In genomic region chr15:95871631-95872030, GRCm38 (mm10) we compare ENCODE assay signal across 25 mouse cellular contexts.
A peak's percentile ranks its signal among the peaks of the same experiment; 100 is the strongest.
DNase-seq lines count a peak whose midpoint lies in the region; ATAC-seq and TF ChIP-seq lines count a peak whose summit lies in the region.
"Had no signal": no experiment of that assay in that cellular context is flagged by ENCODE, and none has a peak within 500 bp of the region (broad histone marks: within the 10 kb centered on the region; RNA-seq: fewer than 3 reads in every experiment).

No protein-coding gene starts in this region.

- peak overlapping the region; percentile 61 for H3K4me2 ChIP-seq in heart, embryonic 12.5 days
- peak overlapping the region; percentile 49 for H3K4me2 ChIP-seq in heart, postnatal 0 days (ENCODE audit: low read depth, low read length)
- H3K4me2 ChIP-seq in lung, embryonic 16.5 days (ENCODE audit: low read depth, low read length), result peak overlapping the region; percentile 1; the same call in 1 of the 2 replicates
- H3K4me2 ChIP-seq: embryonic facial prominence, embryonic 15.5 days; forebrain, embryonic 13.5 days; hindbrain, embryonic 13.5 days; limb, embryonic 12.5 days; liver, embryonic 15.5 days; midbrain, embryonic 13.5 days; neural tube, embryonic 13.5 days had no signal

- peak overlapping the region; percentile 76 for H3K27ac ChIP-seq in heart, embryonic 12.5 days (ENCODE audit: poor library complexity, severe bottlenecking)
- no peak overlapping the region for H3K27ac ChIP-seq in heart, postnatal 0 days (ENCODE audit: low read depth)
- H3K27ac ChIP-seq in lung, embryonic 16.5 days (ENCODE audit: low read length), result peak overlapping the region; percentile 54
- peak overlapping the region; percentile 8; the same call in 1 of the 2 replicates for H3K27ac ChIP-seq in embryonic fibroblast, embryonic 13.5 days (ENCODE audit: insufficient read depth, low read length)
- H3K27ac ChIP-seq: embryonic facial prominence, embryonic 10.5 days; embryonic facial prominence, embryonic 15.5 days; forebrain, embryonic 13.5 days; hindbrain, embryonic 13.5 days; layer of hippocampus, adult 2 months; left cerebral cortex, adult 2 months; limb, embryonic 12.5 days; liver, embryonic 15.5 days; midbrain, embryonic 13.5 days; neural tube, embryonic 13.5 days had no signal

- peak overlapping the region; percentile 9; the same call in 1 of the 2 replicates for H3K4me3 ChIP-seq in heart, embryonic 12.5 days
- no peak overlapping the region for H3K4me3 ChIP-seq in heart, postnatal 0 days (ENCODE audit: low read depth, low read length)
- no peak overlapping the region for H3K4me3 ChIP-seq in lung, embryonic 16.5 days (ENCODE audit: low read length)
- H3K4me3 ChIP-seq in embryonic fibroblast, embryonic 13.5 days (ENCODE audit: insufficient read depth, low read length), result no peak overlapping the region
- H3K4me3 ChIP-seq: embryonic facial prominence, embryonic 10.5 days; embryonic facial prominence, embryonic 15.5 days; forebrain, embryonic 13.5 days; hindbrain, embryonic 13.5 days; layer of hippocampus, adult 2 months; left cerebral cortex, adult 2 months; limb, embryonic 12.5 days; liver, embryonic 15.5 days; megakaryocyte, embryonic 14.5 days; midbrain, embryonic 13.5 days; neural tube, embryonic 13.5 days had no signal

- 46% methylated on average over 15 of the region's 15 CpGs for WGBS in heart, embryonic 12.5 days
- WGBS in heart, postnatal 0 days, result 21% methylated on average over 15 of the region's 15 CpGs
- WGBS in lung, embryonic 16.5 days, result 54% methylated on average over 15 of the region's 15 CpGs

- no peak overlapping the region for H3K9ac ChIP-seq in heart, embryonic 12.5 days
- H3K9ac ChIP-seq in heart, postnatal 0 days (replicated peaks; ENCODE audit: low read depth, low read length), result no peak overlapping the region
- no peak overlapping the region for H3K9ac ChIP-seq in lung, embryonic 16.5 days (ENCODE audit: low read length)
- H3K9ac ChIP-seq: embryonic facial prominence, embryonic 15.5 days; forebrain, embryonic 13.5 days; hindbrain, embryonic 13.5 days; limb, embryonic 12.5 days; liver, embryonic 15.5 days; midbrain, embryonic 13.5 days; neural tube, embryonic 13.5 days had no signal

- intact Hi-C loops in heart, postnatal 14 days (cut with DNase I), result no loop called here

- H3K36me3 ChIP-seq in heart, embryonic 12.5 days, result no peaks in the 10 kb centered on the region; the same call in 1 of the 2 replicates
- H3K36me3 ChIP-seq in heart, postnatal 0 days (replicated peaks; ENCODE audit: control insufficient read depth, insufficient read depth, low read length), result no peaks in the 10 kb centered on the region
- no peaks in the 10 kb centered on the region for H3K36me3 ChIP-seq in lung, embryonic 16.5 days (ENCODE audit: control insufficient read depth, insufficient read depth, low read length)
- H3K36me3 ChIP-seq: embryonic facial prominence, embryonic 15.5 days; hindbrain, embryonic 13.5 days; liver, embryonic 15.5 days; midbrain, embryonic 13.5 days; neural tube, embryonic 13.5 days had no signal

- no peak for TF ChIP-seq CTCF in heart, postnatal 0 days (IDR thresholded peaks at IDR 0.05; ENCODE audit: low read depth)
- no peak for TF ChIP-seq CTCF in embryonic fibroblast, embryonic 13.5 days (IDR thresholded peaks at IDR 0.05; ENCODE audit: borderline replicate concordance, insufficient read depth, low read length)

- ATAC-seq in heart, embryonic 12.5 days (ENCODE audit: insufficient number of reproducible peaks, low FRiP score), result 0 out of 2 replicates have a peak, but pooled peaks have one; percentile 33
- no peak for ATAC-seq in heart, postnatal 0 days (ENCODE audit: insufficient read depth, low read depth)
- ATAC-seq in lung, embryonic 16.5 days (ENCODE audit: low read depth), result peak; percentile 77
- ATAC-seq: forebrain, embryonic 13.5 days; midbrain, embryonic 13.5 days had no signal

- no peak for DNase-seq in heart, adult 18-20 months
- no peak for DNase-seq in heart, postnatal 0 days (ENCODE audit: low spot score)
- DNase-seq in heart, postnatal 14 days, result no peak
- no peak for DNase-seq in lung, postnatal 36 days
- DNase-seq in thymus, postnatal 36 days, result no peak
- DNase-seq: adrenal gland, adult 8-10 months; B cell, adult 2 months; cerebellum, adult 2 months; gastrocnemius, postnatal 10 days; kidney, adult 11 months; kidney, postnatal 36 days had no signal

- no peaks in the 10 kb centered on the region for H3K9me3 ChIP-seq in heart, embryonic 12.5 days (replicated peaks)
- no peaks in the 10 kb centered on the region for H3K9me3 ChIP-seq in heart, postnatal 0 days (replicated peaks; ENCODE audit: control insufficient read depth, low read length)
- H3K9me3 ChIP-seq in lung, embryonic 16.5 days (ENCODE audit: control insufficient read depth, low read length), result no peaks in the 10 kb centered on the region
- H3K9me3 ChIP-seq: embryonic facial prominence, embryonic 10.5 days; embryonic facial prominence, embryonic 15.5 days; forebrain, embryonic 13.5 days; hindbrain, embryonic 13.5 days; limb, embryonic 12.5 days; liver, embryonic 15.5 days; megakaryocyte, embryonic 14.5 days; midbrain, embryonic 13.5 days; neural tube, embryonic 13.5 days had no signal

- no peaks in the 10 kb centered on the region for H3K27me3 ChIP-seq in heart, embryonic 12.5 days (replicated peaks)
- H3K27me3 ChIP-seq in heart, postnatal 0 days (ENCODE audit: control insufficient read depth, insufficient read depth, low read length), result no peaks in the 10 kb centered on the region
- H3K27me3 ChIP-seq in lung, embryonic 16.5 days (ENCODE audit: control insufficient read depth, insufficient read depth, low read depth, low read length), result no peaks in the 10 kb centered on the region
- H3K27me3 ChIP-seq: embryonic facial prominence, embryonic 15.5 days; forebrain, embryonic 13.5 days; hindbrain, embryonic 13.5 days; limb, embryonic 12.5 days; liver, embryonic 15.5 days; megakaryocyte, embryonic 14.5 days; midbrain, embryonic 13.5 days; neural tube, embryonic 13.5 days had no signal

- TF ChIP-seq EP300 in heart, postnatal 0 days (IDR thresholded peaks at IDR 0.05; ENCODE audit: low read depth), result no peak

- H3K4me1 ChIP-seq in heart, embryonic 12.5 days (replicated peaks), result peaks cover 33% of the 10 kb centered on the region
- H3K4me1 ChIP-seq in heart, postnatal 0 days (ENCODE audit: control insufficient read depth, insufficient read depth), result 0 out of 2 replicates have a peak, but pooled peaks cover 10% of the 10 kb centered on the region
- 0 out of 2 replicates have a peak, but pooled peaks cover 5% of the 10 kb centered on the region for H3K4me1 ChIP-seq in lung, embryonic 16.5 days (replicated peaks; ENCODE audit: control insufficient read depth, insufficient read depth, low read length)
- peaks cover 9% of the 10 kb centered on the region for H3K4me1 ChIP-seq in embryonic fibroblast, embryonic 13.5 days (ENCODE audit: control insufficient read depth, insufficient read depth, low read length)
- H3K4me1 ChIP-seq: embryonic facial prominence, embryonic 15.5 days; forebrain, embryonic 13.5 days; hindbrain, embryonic 13.5 days; limb, embryonic 12.5 days; midbrain, embryonic 13.5 days; neural tube, embryonic 13.5 days had no signal

- TF ChIP-seq POLR2A in embryonic fibroblast, embryonic 13.5 days (IDR thresholded peaks at IDR 0.05; ENCODE audit: low read depth, low read length), result no peak

Comparison
In these comparisons a context has a peak if more than half of its experiments do, and no peak if none do; other contexts are left out.
1. H3K4me2 ChIP-seq: peak in every context shown above with its lines; median percentile 61 in heart, embryonic 12.5 days; 49 in heart, postnatal 0 days; 1 in lung, embryonic 16.5 days.